Mouse (Mus musculus) gonadal fat pad, adult 2 months (tissue): ENCODE results near the gene Cfap43. TPM values are rescaled to one million over a fixed set of nuclear protein-coding genes. Genes with fewer than 3 reads are reported as not detected.
A peak's percentile ranks its signal among the peaks of the same experiment; 100 is the strongest.

Experiments used
- DNase-seq: peaks from one replicate; pipeline ENCODE4 v3.0.0-alpha.2; 2012; ENCODE audit warnings: low read depth
- polyA plus RNA-seq: library from polyadenylated mRNA; depleted of rRNA; stranded (reverse); fragments of >200 nt; gene quantifications from 2 replicates; pipeline ENCODE4 v1.2.3, GENCODE M21; 2012

Gene Cfap43
- polyA plus RNA-seq, 1 experiment, result 1.00 TPM

DNA sequence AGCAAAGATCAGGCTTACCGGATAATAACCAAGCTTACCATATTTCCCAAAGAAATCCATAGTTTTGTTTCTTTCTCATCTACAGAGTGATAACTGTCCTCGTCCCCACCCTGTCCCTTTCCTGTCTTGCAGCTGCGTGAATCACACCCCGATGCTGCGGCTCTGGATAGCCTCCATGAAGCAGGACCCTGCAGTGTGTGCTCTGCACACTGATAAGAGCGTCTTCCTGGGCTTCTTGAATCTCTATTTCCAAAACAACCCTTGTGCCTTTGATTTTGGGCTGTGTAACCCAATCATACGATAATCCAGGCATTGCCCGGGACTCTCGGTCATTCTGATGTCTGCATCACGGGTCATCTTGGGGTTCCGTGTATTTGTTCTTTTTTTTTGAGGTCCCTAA lies 33.2 kb downstream of the Cfap43 start:
- DNase-seq, result no peak

DNA sequence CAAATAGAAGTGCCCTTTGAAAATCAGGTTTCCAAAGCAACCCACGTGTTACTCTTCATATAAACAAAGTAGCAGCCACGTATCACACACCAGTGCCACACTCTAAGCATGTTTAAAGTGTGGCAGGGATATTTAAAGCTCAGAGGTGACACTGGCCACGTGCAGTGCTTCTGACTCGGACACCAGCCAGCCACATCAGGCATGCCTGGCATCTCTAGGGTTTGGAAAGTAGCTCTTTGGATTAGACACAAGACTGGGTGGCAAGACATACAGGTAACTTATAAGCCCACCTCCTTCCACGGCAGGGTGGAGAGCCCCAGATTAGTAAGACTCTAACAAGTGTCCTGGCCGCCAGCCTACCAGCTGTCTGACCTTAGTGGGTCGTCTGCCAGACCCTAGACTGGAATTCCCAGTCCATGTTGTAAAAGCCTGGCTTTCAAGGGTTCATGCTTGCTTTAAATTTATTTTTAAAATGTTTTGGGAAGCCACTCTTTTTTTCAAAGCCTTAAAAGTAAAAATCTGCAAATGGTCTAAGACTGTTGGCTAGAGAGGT lies 33.8 kb downstream of the Cfap43 start:
- no peak for DNase-seq

DNA sequence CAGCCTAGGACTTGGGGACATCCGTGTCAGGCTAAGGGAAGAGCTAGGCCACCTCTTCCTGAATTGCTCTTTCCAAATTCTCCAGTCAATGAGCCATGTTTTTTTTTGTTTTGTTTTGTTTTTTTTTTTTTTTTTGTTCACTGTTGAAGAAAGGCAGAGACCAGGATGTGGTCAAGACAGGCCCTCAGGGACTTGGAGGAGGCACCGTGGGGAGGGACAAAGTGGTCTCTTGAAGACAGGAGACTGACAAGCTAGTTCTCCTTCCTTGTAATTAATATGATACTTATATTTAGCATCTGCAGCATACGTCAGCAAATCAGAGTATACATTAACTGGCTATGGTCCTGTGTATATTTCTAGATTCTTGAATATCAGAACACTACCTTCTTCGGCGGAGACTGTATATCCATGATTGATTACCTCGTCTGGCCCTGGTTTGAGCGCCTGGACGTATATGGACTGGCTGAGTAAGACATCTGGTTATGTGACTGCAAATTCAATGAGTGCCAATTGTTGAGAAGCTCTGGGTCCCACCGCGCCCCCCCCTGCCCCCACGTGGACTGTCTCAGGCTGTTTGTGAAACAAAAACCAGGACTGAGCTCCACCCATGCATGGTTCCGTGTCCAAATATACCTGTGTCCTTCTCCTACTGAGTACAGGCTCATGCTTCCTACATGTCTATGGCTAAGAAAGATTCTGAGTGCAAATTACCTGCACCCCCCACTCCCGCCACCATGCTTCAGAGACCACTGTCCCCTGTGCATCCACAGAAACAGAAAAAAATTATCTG lies 34.6 kb downstream of the Cfap43 start:
- no peak for DNase-seq

DNA sequence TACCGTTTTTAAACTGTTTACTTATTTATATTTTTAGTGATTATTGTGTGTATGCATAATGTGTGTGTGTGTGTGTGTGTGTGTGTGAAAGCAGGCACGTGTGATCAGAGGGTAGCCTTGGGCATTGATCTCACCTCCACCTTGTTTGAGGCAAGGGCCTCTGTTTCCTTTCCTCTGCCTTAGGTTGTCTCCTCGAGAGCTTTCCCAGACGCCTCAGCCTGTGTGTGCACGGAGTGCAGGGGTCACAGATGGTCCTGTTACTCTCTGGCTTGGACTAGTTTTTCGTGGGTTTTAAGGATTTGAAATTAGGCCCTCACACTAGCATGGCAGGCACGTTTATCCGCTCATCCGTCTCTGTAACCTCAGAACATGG lies 36.2 kb downstream of the Cfap43 start:
- DNase-seq, result no peak

DNA sequence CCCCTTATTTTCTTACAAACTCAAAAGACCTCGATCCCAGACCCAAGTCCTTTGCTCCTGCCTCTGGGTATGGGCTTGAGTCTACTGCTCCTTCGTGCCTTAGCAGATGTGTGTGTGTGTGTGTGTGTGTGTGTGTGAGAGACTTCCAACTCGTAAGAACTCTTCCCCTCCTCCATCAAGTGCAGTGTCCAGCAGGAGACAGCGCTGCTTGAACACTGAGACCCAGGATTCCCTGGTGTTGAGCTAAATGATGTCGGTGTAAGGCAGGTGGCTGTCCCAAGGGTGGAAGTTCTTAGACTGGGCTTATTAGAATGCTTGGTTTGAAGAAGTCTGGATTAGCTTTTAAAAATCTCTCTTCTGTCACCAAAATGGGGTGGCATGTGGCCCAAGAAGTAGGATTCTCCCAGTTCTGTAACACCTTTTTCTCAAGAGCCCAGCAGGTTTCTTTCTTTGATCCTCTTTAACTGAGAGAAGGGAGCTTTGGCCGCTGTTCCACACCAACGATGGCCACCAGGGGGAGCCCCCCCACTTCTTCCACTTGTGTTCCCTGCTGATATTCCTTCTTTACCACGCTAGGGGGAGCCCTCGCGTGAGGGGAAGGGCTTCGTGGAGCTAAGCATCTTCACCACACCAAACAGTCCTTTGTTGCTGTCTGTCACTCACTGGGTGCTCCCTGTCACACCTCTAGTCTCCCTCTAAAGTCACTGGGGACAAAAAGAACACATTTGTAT lies 36.8 kb downstream of the Cfap43 start:
- DNase-seq, result no peak

DNA sequence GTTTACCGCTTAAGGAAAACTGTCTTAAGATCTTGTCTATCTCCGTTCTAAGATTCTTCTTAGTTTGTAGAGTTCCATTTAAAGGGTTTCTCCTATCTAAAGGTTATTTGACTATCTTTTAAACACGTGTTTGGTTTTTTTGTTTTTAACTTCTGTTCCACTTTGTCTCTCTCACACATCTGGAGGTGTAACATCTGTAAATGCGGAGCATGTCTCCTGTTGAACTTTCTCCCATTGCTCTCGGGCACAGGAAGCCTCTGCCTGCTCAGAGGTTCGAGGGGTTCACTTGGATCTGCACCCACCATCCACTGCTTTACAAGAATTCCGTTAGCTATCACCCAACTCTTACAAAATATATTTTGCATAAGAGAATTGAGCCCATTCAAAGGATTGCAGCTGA lies 37.5 kb downstream of the Cfap43 start:
- no peak for DNase-seq

DNA sequence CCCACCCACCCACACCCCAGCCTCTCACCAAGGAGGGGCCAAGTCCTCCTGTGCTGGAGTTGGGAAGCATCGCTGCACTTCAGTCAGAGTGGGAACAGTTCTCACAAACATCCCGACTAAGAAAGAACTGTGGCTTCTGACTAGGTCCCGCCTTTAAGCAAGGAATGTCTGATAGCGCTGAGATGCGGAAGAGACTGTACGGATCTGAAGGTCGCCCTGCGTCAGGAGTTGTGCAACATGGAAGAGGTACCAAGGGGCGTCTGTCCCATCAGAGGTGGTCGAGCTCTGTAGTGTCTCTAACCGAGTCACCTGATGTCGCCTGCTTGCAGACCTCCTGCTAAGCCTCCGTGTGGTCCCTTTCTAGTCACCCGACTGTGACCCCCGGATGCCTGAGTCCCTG lies 42.8 kb downstream of the Cfap43 start:
- DNase-seq, result no peak

DNA sequence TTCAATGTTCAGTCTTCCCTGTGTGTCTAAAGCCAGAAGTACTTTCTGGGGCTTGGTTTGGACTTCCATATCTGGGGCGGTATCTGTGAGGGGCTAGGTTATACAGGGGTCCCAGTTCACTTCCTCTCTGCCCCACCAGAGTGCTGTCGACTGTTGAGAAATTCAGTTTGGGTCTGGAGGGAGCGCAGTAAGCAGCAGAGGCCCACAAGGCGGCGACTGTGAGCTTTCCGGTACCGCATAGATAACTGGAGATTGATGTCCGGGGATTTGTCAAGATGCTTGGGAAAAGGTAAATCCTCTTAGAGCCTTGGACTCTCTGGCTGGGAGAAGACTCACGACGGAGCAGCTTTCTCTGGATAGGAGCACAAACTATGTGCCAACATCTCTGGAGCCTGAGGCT lies 47.6 kb downstream of the Cfap43 start:
- no peak for DNase-seq

DNA sequence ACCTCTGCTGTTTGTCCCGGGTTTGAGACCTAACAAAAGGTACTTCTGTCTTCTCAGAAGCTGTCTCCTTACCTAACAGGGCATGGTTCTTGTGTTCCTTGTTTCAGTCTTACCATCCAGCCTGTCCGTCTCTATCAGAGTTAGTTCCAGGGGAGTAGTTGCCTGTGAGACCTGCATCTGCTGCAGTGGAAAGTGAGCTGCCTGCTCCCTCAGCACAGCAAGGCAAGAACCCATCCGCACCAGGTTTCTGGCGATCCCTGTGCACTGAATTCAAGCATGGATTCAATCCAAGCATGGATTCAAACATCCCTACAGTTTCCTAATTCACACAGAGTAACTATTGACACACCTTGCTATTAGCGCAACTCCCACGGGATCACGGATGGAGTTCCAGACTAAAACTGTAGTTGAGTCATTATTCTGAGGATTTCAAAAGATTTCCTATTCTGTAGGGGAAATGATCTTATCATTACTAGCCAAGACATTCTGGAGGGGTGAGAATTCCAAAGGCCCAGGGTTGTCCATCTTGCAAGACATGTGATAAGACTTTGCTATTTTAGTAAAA lies 48.9 kb downstream of the Cfap43 start:
- DNase-seq, result peak; percentile 69

DNA sequence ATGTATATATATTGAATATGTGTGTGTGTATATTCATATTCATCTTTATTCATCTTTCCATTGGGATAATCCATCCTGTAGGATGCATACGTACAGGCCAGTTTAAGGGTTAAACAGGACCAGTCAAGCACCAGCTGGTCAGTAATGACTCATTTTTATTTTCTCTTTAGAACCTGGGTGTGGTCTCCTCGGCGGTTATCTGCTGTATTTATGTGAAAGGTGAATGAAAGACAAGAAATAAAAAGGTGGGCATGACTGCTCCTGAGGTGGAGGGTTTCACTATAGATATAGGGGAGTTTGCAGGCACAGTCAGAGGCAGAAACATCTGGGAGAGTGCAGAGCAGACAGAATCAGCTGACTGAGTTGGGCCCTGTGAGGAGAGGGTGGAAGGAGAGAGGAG lies 49.6 kb downstream of the Cfap43 start:
- no peak for DNase-seq

DNA sequence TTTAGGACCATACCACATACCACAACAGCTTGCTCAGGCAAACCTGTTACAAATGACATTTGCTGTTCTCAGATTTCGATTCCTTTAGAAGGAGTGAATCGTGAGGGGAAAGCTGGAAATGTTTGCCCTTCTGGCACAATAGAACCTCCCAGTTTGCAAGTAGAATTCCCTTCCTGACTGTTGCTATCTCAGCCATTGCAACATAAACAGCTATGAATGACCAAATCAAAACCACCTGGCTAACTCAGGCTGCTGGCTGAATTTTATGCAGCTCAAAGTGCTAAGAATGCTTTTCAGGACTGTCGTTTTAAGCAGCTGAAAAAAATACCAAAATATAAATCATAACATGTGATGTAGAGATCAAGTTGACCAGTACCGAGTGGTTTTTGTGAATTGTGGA lies 50.1 kb downstream of the Cfap43 start:
- no peak for DNase-seq

DNA sequence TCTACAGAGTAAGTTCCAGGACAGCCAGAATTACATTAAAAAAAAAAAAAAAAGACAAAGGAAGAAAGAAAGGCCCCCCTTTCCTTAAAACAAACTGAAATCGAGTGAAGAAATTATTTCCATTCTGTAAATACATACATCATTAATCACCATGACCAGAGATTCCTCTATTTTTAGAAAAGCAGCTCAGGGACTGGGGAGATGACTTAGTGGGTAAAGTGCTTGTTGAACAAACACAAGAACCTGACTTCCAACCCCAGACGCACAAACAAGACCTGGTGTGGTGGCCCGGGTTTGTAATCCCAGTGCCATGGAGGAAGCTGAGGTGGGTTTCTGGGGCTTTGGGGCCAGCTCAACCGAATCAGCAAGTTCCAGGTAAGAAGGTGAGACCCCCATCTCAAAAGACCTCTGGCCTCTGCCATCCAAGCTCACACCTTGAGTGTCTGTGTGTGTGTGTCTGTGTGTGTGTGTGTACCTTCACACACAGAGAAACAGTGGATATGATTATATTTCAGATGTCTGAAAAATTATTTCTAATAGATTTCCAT lies 51.4 kb downstream of the Cfap43 start:
- DNase-seq, result no peak

DNA sequence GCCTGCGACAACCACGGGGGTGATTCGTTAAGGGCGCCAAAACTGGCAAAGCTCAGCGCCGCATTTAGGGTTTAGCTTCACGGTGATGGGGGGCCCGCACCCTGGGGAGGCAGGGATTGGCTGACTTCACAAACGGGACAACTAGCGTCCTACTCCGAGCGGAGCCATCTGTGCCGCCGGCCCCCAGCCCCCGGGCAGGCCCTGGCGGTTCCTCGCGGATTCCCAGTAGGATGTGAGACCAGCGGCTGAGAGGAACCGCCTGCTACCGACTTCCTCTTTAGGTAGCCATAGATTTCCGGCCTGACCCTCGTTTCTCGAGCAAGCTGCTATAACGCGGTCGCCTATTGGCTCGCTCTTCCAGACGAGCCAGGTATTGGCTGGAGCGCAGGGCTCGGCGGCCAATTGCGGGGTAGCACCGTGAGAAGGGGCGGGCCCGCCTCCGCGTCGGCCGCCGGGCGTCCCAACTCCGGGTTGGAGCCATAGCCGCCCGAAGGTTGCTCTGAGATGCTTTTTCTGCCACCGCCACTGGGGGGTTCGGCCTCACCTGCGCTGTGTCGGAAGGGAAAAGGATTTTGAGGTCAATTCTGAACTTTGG lies 53.6 kb downstream of the Cfap43 start, which contains the start of gene Gsto2:
Gene Gsto2 (plus strand): TSS at position 182 of the 595 bp plus-strand sequence.
- DNase-seq, result peak; percentile 62

DNA sequence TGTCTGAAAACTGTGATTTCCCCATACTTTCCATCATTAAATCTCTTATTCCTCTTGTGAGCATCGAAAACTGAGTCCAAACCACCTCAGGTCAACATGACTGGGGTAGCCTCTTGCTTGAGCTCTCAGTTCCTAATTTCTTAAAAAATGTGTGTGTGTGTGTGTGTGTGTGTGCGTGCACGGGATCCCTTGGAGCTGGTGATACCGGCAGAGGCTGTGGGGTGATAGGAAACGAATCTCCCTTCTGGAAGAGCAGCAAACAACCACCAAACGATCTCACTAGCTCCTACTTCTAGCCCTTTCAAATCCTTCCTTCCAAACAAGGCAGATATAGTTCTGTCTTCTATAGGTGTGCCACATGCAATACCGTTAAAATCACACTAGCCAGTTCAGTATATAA lies 54.4 kb downstream of the Cfap43 start:
- no peak for DNase-seq

DNA sequence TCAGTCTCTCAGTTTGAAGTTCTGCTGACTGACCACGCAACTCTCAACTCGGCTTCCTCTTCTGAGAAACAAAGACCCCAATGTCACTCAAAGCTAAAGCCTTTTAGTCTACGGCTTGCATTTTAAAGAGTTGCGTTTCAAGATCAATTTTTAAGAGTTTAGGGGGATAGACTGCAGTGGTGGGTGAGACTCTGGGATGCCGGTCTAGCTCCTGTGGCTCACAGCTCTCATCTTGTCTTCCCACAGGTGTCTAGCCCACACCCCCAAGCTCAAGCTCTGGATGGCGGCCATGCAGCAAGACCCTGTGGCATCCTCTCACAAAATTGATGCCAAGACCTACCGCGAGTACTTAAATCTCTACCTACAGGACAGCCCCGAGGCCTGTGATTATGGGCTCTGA lies 55.0 kb downstream of the Cfap43 start:
- no peak for DNase-seq

DNA sequence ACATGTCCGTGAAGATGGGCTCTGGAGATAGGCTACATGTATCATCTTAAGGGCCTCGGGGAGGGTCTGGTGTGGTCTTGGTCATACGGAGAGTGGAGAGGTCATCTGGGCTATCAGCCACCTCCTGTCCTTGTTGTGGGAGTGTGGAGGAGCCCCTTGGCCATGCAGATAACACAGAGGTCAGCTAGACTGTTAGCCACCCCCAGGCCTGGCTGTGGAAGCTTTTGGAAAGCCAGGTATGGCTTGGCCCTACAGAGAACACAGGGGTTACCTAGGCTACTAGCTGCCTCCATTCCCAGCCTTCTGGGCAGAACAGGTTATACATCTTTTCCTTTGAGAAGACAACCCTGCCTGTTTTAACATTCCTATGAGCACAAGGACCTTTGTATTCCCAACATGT lies 56.5 kb downstream of the Cfap43 start:
- DNase-seq, result no peak

DNA sequence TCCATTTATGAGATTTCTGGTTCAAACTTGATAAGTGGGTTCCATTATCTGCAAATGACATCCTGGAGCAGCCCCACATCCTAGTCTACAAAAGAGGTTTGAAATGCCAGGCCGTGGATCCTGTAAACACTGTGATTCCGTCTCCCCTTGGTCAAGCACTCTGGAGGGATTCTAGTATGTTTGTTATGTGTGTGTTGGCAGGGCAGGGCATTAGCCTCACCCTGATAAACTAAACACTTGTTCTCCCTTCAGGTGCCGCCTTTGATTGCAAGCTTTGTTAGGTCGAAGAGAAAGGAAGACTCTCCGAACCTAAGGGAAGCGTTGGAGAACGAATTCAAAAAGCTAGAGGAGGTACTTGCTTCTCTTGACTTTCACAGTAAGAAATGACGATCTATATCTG lies 59.9 kb downstream of the Cfap43 start:
- DNase-seq, result no peak

DNA sequence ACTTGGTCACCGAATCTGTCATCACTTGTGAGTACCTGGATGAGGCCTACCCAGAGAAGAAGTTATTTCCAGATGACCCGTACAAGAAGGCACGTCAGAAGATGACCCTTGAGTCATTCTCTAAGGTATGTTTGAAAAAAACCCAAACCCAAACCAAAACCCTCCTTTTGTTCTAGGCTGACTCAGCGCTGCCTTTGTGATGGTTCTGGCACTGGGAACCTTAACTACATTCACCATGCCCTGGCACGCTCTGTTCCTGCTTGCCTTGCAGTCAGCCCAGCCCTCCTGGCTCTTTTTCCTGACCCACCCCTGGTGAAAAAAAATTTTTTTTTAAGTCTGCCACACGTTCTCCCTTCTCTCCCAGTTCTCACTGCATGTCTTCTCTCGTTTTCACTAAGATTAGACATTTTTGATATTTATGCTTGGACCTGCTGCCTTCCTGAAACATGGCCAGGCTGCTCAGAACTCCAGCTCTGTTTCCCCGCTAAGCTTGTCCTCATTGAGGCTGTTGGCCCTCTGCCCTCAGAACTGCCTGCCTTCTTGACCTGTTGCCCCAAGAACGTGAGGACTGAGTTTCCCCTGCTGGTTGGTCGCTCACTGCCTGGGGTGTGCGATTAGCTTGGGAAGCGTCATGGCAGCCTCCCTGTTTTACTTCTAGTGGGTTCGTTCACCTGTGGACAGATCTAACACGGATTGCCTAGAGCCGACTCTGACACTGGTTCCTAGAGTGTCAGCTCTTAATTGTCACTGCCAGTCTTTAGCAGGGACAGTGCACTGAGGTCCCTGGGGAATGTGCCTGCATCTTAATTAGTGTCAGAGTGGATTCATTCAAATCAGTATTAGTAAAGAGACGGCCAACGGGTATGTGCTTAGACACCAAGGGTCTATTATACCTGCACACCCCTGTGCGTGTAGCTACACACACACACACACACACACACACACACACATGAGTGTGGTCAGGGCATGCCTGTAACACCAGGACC lies 60.8 kb downstream of the Cfap43 start:
- no peak for DNase-seq

DNA sequence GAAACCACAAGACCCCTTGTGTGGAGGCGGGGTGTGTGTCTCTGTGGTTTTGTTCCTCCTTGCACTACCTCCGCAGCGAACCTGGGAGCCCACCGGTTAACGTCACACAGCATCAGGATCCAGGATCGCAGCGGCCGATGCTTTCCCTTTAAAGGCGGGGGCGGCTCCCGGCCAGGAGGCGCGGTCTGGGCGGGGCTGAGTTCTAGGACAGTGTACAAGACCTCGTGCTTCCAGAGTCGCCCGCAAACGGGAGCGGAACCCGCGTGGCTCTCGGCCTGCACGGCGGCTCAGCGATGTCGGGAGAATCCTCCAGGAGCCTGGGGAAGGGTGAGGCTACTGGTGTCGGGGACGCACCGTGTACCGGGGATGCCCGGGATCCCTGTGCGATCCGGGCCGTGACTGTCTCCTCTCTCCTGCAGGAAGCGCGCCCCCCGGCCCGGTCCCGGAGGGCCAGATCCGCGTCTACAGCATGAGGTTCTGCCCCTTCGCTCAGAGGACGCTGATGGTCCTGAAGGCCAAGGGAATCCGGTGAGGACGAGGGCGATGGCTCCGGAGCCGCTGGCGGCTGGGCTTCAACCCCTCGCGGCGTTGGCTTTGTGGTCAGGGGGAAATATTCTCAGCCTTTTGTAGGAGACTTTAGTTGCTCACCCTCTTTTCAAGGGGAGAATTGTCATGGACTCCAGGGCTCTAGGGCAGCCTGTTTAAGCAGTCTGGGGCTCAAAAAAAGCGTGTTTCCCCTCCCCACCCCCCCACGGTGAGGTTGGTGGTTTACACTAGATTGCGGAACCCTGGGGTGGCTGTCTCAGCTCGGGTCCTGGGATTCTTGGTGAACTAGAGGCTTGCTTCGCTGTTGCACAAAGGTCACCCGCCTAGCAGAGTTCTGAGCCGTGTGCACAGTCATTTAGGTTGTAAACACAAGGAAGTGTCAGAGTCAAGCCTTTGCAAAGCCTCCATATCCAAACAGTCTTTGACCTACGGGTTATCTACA lies 64.0 kb downstream of the Cfap43 start, which contains the start of gene Gsto1:
Gene Gsto1 (plus strand): TSS at position 175 of the 988 bp plus-strand sequence.
- DNase-seq, result no peak
